Mouse (Mus musculus): ENCODE results near the gene Hmbs.

The Hmbs gene

GRCm38 (mm10) chr9:44292490-44292889 lies 51.5 kb downstream of the Hmbs start:
- no peak for DNase-seq (ENCODE audit: extremely low read depth, low read depth)

- DNase-seq (ENCODE audit: extremely low read depth, low read depth) = peak; percentile 54
These were observed 55.1 kb downstream of the Hmbs start for GRCm38 (mm10) chr9:44288959-44289291.

GRCm38 (mm10) chr9:44288076-44288958 lies 55.7 kb downstream of the Hmbs start, which contains the start of gene Abcg4:
TSS of gene Abcg4 (minus strand) at chr9:44288615.
- peak; percentile 90 for DNase-seq (ENCODE audit: extremely low read depth, low read depth)

GRCm38 (mm10) chr9:44287401-44288075 lies 56.5 kb downstream of the Hmbs start:
- DNase-seq (ENCODE audit: extremely low read depth, low read depth) = no peak

- DNase-seq (ENCODE audit: extremely low read depth, low read depth) = peak; percentile 25
These were observed 57.0 kb downstream of the Hmbs start for GRCm38 (mm10) chr9:44287003-44287400.
